Mouse (Mus musculus): ENCODE results near the gene Cfl1. TPM values are rescaled to one million over a fixed set of nuclear protein-coding genes. Genes with fewer than 3 reads are reported as not detected.
A peak's percentile ranks its signal among the peaks of the same experiment; 100 is the strongest.

The Cfl1 gene
- total and polyA plus RNA-seq, 2 experiments from 2014 or later, result 1,672 to 3,482 TPM

- DNase-seq (ENCODE audit: low spot score) (no peak), ATAC-seq (ENCODE audit: low FRiP score) (no peak)
- peaks cover 8% of the 10 kb centered on the region; the same call in 1 of the 2 replicates for H3K4me1 ChIP-seq (ENCODE audit: insufficient read depth, low read length)
- H3K4me3 ChIP-seq (ENCODE audit: low read depth, low read length), result peak overlapping the region; percentile 42
- H3K36me3 ChIP-seq (ENCODE audit: insufficient read depth, low read length), result no peaks in the 10 kb centered on the region
- H3K9me3 ChIP-seq (ENCODE audit: low read length), result no peaks in the 10 kb centered on the region
- H3K27ac ChIP-seq (ENCODE audit: low read depth, low read length), result 0 out of 2 replicates have a peak overlapping the region, but pooled peaks have one; percentile 73
- TF ChIP-seq CTCF (IDR thresholded peaks at IDR 0.05), result no peak
- peak overlapping the region; percentile 83 for H3K4me2 ChIP-seq (ENCODE audit: low read depth, low read length, poor library complexity, severe bottlenecking)
- 50% methylated on average over 15 of the region's 15 CpGs for WGBS
- H3K9ac ChIP-seq (replicated peaks; ENCODE audit: low read length, poor library complexity, severe bottlenecking), result peak overlapping the region; percentile 59
- H3K27me3 ChIP-seq (ENCODE audit: insufficient read depth, low read length), result no peaks in the 10 kb centered on the region
These were observed 20.9 kb downstream of the Cfl1 start for GRCm38 (mm10) chr19:5511074-5511632.

- ATAC-seq (ENCODE audit: low FRiP score) (no peak), DNase-seq (ENCODE audit: low spot score) (no peak)
- no peak overlapping the region for H3K4me2 ChIP-seq (ENCODE audit: low read depth, low read length, poor library complexity, severe bottlenecking)
These were observed 22.1 kb downstream of the Cfl1 start for GRCm38 (mm10) chr19:5512091-5513004.

GRCm38 (mm10) chr19:5513005-5513349 is 22.7 kb downstream of the Cfl1 start:
- Histone ChIP-seq H3K4me2 (ENCODE audit: low read depth, low read length, poor library complexity, severe bottlenecking) (no peak overlapping the region), H3K9ac (replicated peaks; ENCODE audit: low read length, poor library complexity, severe bottlenecking) (no peak overlapping the region), H3K4me1 (ENCODE audit: insufficient read depth, low read length) (peaks cover 8% of the 10 kb centered on the region; the same call in 1 of the 2 replicates), H3K9me3 (ENCODE audit: low read length) (no peaks in the 10 kb centered on the region), H3K27ac (ENCODE audit: low read depth, low read length) (no peak overlapping the region), H3K4me3 (ENCODE audit: low read depth, low read length) (no peak overlapping the region), H3K27me3 (ENCODE audit: insufficient read depth, low read length) (no peaks in the 10 kb centered on the region), H3K36me3 (ENCODE audit: insufficient read depth, low read length) (no peaks in the 10 kb centered on the region)
- DNase-seq (ENCODE audit: low spot score) (no peak), ATAC-seq (ENCODE audit: low FRiP score) (no peak)
- WGBS, result 98% methylated on average over 3 of the region's 3 CpGs
- TF ChIP-seq CTCF (IDR thresholded peaks at IDR 0.05), result no peak

More at GRCm38 (mm10) chr19:5512091-5513004, 22.1 kb downstream of the Cfl1 start:
- Histone ChIP-seq H3K9ac (replicated peaks; ENCODE audit: low read length, poor library complexity, severe bottlenecking) (no peak overlapping the region), H3K4me3 (ENCODE audit: low read depth, low read length) (no peak overlapping the region), H3K4me1 (ENCODE audit: insufficient read depth, low read length) (peaks cover 8% of the 10 kb centered on the region; the same call in 1 of the 2 replicates), H3K9me3 (ENCODE audit: low read length) (no peaks in the 10 kb centered on the region), H3K36me3 (ENCODE audit: insufficient read depth, low read length) (no peaks in the 10 kb centered on the region), H3K27ac (ENCODE audit: low read depth, low read length) (no peak overlapping the region), H3K27me3 (ENCODE audit: insufficient read depth, low read length) (no peaks in the 10 kb centered on the region)
- WGBS, result 78% methylated on average over 12 of the region's 12 CpGs
- TF ChIP-seq CTCF (IDR thresholded peaks at IDR 0.05), result no peak

- no peak for TF ChIP-seq CTCF (IDR thresholded peaks at IDR 0.05)
- Histone ChIP-seq H3K27me3 (ENCODE audit: insufficient read depth, low read length) (no peaks in the 10 kb centered on the region), H3K9ac (replicated peaks; ENCODE audit: low read length, poor library complexity, severe bottlenecking) (no peak overlapping the region), H3K4me2 (ENCODE audit: low read depth, low read length, poor library complexity, severe bottlenecking) (no peak overlapping the region), H3K4me1 (ENCODE audit: insufficient read depth, low read length) (peaks cover 2% of the 10 kb centered on the region; the same call in 1 of the 2 replicates), H3K4me3 (ENCODE audit: low read depth, low read length) (no peak overlapping the region), H3K27ac (ENCODE audit: low read depth, low read length) (no peak overlapping the region), H3K9me3 (ENCODE audit: low read length) (no peaks in the 10 kb centered on the region), H3K36me3 (ENCODE audit: insufficient read depth, low read length) (no peaks in the 10 kb centered on the region)
- DNase-seq (ENCODE audit: low spot score) (no peak), ATAC-seq (ENCODE audit: low FRiP score) (no peak)
- WGBS, result 68% methylated on average over 7 of the region's 7 CpGs
These were observed 25.9 kb downstream of the Cfl1 start for GRCm38 (mm10) chr19:5515840-5516777.

GRCm38 (mm10) chr19:5516906-5517505 is 26.8 kb downstream of the Cfl1 start:
- ATAC-seq (ENCODE audit: low FRiP score), result no peak
- Histone ChIP-seq H3K9ac (replicated peaks; ENCODE audit: low read length, poor library complexity, severe bottlenecking) (no peak overlapping the region), H3K4me1 (ENCODE audit: insufficient read depth, low read length) (no peaks in the 10 kb centered on the region), H3K4me3 (ENCODE audit: low read depth, low read length) (no peak overlapping the region), H3K4me2 (ENCODE audit: low read depth, low read length, poor library complexity, severe bottlenecking) (no peak overlapping the region), H3K9me3 (ENCODE audit: low read length) (no peaks in the 10 kb centered on the region), H3K36me3 (ENCODE audit: insufficient read depth, low read length) (no peaks in the 10 kb centered on the region), H3K27me3 (ENCODE audit: insufficient read depth, low read length) (no peaks in the 10 kb centered on the region), H3K27ac (ENCODE audit: low read depth, low read length) (no peak overlapping the region)
- no peak for DNase-seq (ENCODE audit: low spot score)
- no peak for TF ChIP-seq CTCF (IDR thresholded peaks at IDR 0.05)
- WGBS, result 81% methylated on average over 8 of the region's 8 CpGs
